Mouse (Mus musculus) midbrain, embryonic 13.5 days (tissue): ENCODE results near the gene Tle2. TPM values are rescaled to one million over a fixed set of nuclear protein-coding genes. Genes with fewer than 3 reads are reported as not detected.

Experiments
- ATAC-seq: fragments of 200-750 bp; cut with Nextera tagmentation; 2 replicates; pipeline ENCODE4 v1.8.0; 2017; ENCODE audit warnings: mild to moderate bottlenecking, moderate TSS enrichment, moderate library complexity
- H3K27ac ChIP-seq: fragments of 300-500 bp; sonication (generic); 2 replicates; pipeline ENCODE4 v1.5.1; 2015; ENCODE audit warnings: inconsistent platforms, mild to moderate bottlenecking, moderate library complexity
- H3K27me3 ChIP-seq: fragments of 300-500 bp; sonication (generic); 2 replicates; pipeline ENCODE4 v1.6.1; 2015; ENCODE audit warnings: mild to moderate bottlenecking, inconsistent platforms
- H3K36me3 ChIP-seq: fragments of 300-500 bp; sonication (generic); 2 replicates; pipeline ENCODE4 v1.6.1; 2015; ENCODE audit warnings: mild to moderate bottlenecking, inconsistent platforms
- H3K4me1 ChIP-seq: fragments of 300-500 bp; sonication (generic); replicated peaks from 2 replicates; pipeline ENCODE4 v1.6.1; 2015; ENCODE audit warnings: inconsistent platforms
- H3K4me2 ChIP-seq: fragments of 300-500 bp; sonication (generic); replicated peaks from 2 replicates; pipeline ENCODE4 v1.6.1; 2015; ENCODE audit warnings: moderate library complexity, mild to moderate bottlenecking, inconsistent platforms
- H3K4me3 ChIP-seq: fragments of 300-500 bp; sonication (generic); replicated peaks from 2 replicates; pipeline ENCODE4 v1.5.1; 2015; ENCODE audit warnings: mild to moderate bottlenecking, inconsistent platforms
- H3K9ac ChIP-seq: fragments of 300-500 bp; sonication (generic); replicated peaks from 2 replicates; pipeline ENCODE4 v1.6.1; 2015; ENCODE audit warnings: mild to moderate bottlenecking, inconsistent platforms
- H3K9me3 ChIP-seq: fragments of 300-500 bp; sonication (generic); 2 replicates; pipeline ENCODE4 v1.6.1; 2016; ENCODE audit warnings: mild to moderate bottlenecking, inconsistent platforms
- WGBS: fragments of 180-500 bp; shearing (Covaris S2); methylation state at CpG from one replicate; pipeline ENCODE4 v1.1.7; 2015; 5-methylcytosine and 5-hydroxymethylcytosine counted together
- polyA plus RNA-seq: library from polyadenylated mRNA; unstranded; fragments of >200 nt; fragmentation: Nextera tagmentation; extraction: Ambion mirVana; gene quantifications from 2 replicates; pipeline ENCODE4 v1.2.1, GENCODE M21; 2015

The Tle2 gene
- polyA plus RNA-seq, 1 experiment from 2014 or later = 26.2 TPM

DNA sequence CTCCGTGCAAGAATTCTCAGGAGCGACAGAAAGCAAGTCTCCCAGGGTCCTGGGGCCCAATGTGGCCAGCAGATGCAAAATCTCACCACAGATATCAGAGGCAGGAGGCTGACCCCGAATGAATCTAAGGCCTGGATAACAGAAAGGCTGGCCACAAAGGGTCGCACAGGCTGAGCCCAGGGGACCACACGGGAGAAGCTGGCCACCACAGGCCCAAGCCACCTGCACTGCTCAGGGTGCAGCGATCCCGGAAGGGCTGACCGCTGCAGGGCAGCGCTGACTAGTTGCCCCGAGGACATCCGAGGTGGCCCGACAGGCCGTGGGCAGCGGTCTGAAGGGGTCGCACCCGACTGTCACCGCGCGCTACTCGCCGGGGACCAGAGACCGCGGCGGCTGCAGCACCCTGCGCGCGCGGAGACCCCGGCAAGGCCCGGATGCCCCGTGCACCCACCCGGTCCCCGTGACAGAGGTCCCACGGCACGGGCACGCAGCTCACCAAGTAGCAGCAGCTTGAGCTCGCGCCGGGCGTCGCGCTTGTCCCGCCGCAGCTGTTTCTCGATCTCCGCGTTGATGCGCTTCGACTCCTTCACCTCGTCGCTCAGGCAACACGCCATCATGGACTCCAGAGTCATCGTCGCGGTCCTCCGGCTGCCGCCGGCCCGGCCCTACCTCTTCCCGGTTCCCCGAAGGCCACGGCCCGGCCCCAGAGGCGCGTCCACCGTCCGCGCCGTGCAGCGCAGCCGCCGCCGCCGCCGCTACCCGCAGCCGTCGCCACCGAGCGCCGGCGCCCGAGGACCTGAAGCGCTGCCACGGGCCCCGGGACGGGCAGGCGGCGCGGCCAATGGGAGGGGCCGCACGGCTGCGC lies 29.8 kb upstream of the Tle2 start:
- H3K4me2 ChIP-seq = peak overlapping the region; percentile 91
- peaks cover 42% of the 10 kb centered on the region for H3K4me1 ChIP-seq
- no peaks in the 10 kb centered on the region for H3K9me3 ChIP-seq
- H3K36me3 ChIP-seq = no peaks in the 10 kb centered on the region
- H3K27ac ChIP-seq = peak overlapping the region; percentile 85
- peak; percentile 15 for ATAC-seq
- H3K27me3 ChIP-seq = no peaks in the 10 kb centered on the region
- H3K9ac ChIP-seq = peak overlapping the region; percentile 98
- peak overlapping the region; percentile 98 for H3K4me3 ChIP-seq
- WGBS = under 1% methylated on average over 88 of the region's 93 CpGs

DNA sequence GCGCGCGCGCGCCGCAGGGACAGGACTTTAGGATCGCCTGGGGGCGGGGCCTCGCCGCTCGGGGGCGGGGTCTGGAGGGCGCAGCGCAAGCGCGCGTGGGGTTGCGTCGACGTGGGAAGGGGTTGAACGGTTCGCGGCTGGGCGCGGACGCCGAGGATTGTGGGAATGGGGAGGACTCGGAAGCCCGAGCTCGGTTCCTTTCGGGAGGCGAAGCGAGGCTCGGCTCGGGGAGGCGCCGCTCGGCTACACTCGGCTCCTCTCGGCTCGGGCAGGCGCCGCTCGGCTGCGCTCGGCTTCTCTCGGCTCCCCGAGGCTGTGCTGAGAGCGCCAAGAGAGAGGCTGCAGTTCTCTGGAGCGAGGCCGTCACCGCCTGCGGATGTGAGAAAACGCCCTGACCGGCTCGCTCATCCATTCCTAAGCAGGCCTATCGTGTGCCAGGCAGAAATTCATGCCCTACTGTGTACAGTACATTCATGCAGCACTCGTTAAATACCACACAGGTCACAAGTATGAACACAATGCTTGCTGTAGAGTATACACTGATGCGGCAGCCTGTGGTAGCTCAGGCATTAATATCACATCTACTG lies 29.1 kb upstream of the Tle2 start, which contains the start of gene Gna11:
Gene Gna11 (minus strand): TSS at position 30 of the 587 bp plus-strand sequence.
- H3K9me3 ChIP-seq = no peaks in the 10 kb centered on the region
- peak within 1 kb of the TSS; percentile 92 for H3K27ac ChIP-seq
- H3K9ac ChIP-seq = peak within 1 kb of the TSS; percentile 98
- H3K36me3 ChIP-seq = no peaks in the 10 kb centered on the region
- peak; percentile 97 for ATAC-seq
- H3K4me3 ChIP-seq = peak within 1 kb of the TSS; percentile 98
- H3K4me1 ChIP-seq = peaks cover 42% of the 10 kb centered on the region
- H3K4me2 ChIP-seq = peak within 1 kb of the TSS; percentile 91
- WGBS = 1% methylated on average over 57 of the region's 59 CpGs
- no peaks in the 10 kb centered on the region for H3K27me3 ChIP-seq

DNA sequence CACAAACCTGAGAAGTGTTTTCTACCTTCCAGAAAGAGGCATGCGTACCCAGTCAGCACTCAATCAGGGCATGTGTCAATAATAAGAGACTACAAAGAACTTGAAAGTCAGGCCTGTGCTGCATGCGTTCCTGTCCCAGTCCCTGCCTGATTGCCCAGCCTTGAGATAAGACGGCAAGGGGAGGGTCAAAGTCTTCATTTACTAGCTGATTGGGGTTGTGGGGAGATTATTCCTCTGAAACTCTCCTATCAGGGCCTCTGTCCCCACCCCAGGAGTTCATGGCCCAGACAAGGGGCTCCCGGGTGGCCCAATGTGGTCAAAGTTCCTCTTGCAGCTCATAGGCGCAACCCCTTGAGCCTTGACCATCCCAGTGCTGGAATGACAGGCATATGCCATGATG lies 28.0 kb upstream of the Tle2 start:
- Histone ChIP-seq H3K9ac (no peak overlapping the region), H3K27me3 (no peaks in the 10 kb centered on the region), H3K4me1 (peaks cover 36% of the 10 kb centered on the region), H3K27ac (no peak overlapping the region), H3K9me3 (no peaks in the 10 kb centered on the region), H3K4me3 (no peak overlapping the region), H3K36me3 (no peaks in the 10 kb centered on the region), H3K4me2 (no peak overlapping the region)
- no peak for ATAC-seq
- 80% methylated on average over 5 of the region's 5 CpGs for WGBS

DNA sequence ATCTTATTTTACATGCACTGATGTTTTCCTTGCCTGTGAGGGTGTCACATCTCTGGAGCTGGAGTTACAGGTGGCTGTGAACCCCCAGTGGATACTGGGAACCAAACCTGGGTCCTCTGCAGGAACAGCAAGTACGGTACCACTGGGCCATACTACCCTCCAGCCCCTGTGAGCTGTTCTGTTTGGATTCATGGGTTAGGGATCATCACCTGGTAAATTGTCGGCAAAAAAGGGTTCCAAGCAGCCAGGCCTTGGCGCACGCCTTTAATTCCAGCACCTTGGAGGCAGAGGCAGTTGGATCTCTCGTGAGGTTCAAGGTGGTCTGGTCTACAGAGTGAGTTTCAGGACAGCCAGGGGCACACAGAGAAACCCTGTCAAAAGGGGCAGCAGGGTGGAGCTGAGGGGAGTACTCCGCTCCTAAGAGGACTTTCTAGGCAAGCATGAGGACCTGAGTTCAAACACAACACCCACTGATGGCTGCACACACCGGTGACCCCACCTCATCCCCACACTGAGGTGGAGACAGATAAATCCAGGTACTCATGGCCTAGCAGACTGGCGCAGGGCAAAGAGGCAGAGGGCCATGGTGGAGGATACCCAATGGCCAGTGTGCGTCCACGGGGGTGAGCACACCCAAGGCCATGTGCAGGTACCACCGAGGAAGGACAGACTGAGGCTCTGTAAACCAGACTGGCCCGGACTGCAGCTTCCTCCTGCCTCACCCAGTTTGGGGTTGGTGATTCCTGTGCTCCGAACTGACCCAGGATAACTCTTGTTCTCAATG lies 27.4 kb upstream of the Tle2 start:
- H3K4me1 ChIP-seq = peaks cover 29% of the 10 kb centered on the region
- no peak for ATAC-seq
- no peaks in the 10 kb centered on the region for H3K9me3 ChIP-seq
- H3K4me3 ChIP-seq = no peak overlapping the region
- H3K27me3 ChIP-seq = no peaks in the 10 kb centered on the region
- H3K36me3 ChIP-seq = no peaks in the 10 kb centered on the region
- no peak overlapping the region for H3K27ac ChIP-seq
- 96% methylated on average over 13 of the region's 13 CpGs for WGBS
- no peak overlapping the region for H3K4me2 ChIP-seq
- no peak overlapping the region for H3K9ac ChIP-seq

DNA sequence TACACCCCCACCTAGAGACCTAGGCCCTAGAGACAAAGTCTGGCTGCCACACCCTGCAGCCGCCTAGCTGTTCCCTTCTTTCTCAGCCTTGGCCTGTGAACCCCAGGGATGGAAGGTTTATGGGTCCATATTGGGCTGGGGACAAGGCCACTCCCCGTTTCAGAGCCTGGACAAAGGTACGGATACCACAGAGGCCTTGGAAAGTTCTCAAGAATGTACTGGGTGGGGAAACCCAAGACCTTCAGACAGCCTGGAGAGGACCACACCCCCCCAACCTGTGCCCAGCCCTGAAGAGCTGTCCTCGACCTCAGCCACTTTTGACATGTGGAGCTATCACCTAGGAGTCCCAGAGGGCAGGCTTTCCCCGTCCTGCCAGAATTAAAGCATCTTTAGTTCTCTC lies 25.4 kb upstream of the Tle2 start:
- 76% methylated on average over 5 of the region's 5 CpGs for WGBS
- no peak for ATAC-seq
- Histone ChIP-seq H3K9me3 (no peaks in the 10 kb centered on the region), H3K27me3 (no peaks in the 10 kb centered on the region), H3K27ac (no peak overlapping the region), H3K4me3 (no peak overlapping the region), H3K4me1 (peaks cover 9% of the 10 kb centered on the region), H3K9ac (no peak overlapping the region), H3K36me3 (no peaks in the 10 kb centered on the region), H3K4me2 (no peak overlapping the region)

DNA sequence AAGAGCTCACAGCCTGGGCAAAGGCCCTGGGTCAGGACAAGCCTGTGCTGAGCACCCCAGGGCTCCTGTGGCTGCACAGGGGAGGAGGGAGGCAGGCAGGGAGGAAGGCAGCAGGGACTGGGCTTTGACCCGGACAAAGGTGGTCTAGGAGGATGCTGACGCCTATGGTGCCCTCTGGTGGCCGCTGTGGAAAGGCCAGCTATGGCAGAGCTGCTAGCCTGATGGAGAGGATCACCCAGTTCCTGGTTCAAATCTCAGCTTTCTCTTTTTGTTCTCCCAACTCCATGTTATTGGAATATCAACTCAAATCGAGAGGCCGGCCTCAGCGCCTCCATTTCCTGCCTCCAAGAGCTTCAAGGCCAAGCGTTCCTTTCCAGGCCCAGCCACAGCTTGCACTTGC lies 24.1 kb upstream of the Tle2 start:
- no peak for ATAC-seq
- Histone ChIP-seq H3K9ac (no peak overlapping the region), H3K9me3 (no peaks in the 10 kb centered on the region), H3K27me3 (no peaks in the 10 kb centered on the region), H3K4me3 (no peak overlapping the region), H3K4me1 (peaks cover 4% of the 10 kb centered on the region), H3K27ac (no peak overlapping the region), H3K4me2 (no peak overlapping the region), H3K36me3 (no peaks in the 10 kb centered on the region)
- 9% methylated on average over 7 of the region's 7 CpGs for WGBS

DNA sequence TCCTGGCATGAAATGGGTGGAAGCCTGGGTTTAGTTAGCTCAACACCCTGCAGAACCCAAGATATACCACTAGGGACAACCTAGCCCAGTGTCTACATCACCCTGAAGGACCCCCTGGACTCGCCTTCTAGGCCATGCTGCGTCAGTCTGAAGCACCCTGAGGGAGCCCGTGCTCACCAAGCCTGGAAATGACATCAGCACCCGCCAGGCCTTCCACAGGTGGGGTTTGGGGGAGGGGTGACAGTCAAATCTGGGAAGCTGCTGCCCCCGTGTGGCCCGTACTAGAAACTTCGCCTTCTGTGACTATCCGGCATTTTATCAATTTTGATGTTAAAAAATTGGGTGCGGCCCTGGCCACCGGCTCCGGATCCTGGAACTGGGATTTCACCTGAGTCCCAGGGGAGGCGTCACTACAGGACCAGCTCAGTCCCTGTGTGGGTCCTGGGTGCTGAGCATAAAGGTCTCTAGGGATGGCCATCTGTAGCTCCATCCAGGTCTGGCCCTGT lies 22.7 kb upstream of the Tle2 start:
- 6% methylated on average over 12 of the region's 12 CpGs for WGBS
- H3K9me3 ChIP-seq = no peaks in the 10 kb centered on the region
- no peak overlapping the region for H3K9ac ChIP-seq
- no peaks in the 10 kb centered on the region; the same call in 1 of the 2 replicates for H3K4me1 ChIP-seq
- H3K27ac ChIP-seq = peak overlapping the region; percentile 22; the same call in 1 of the 2 replicates
- ATAC-seq = peak; percentile 89
- no peak overlapping the region for H3K4me2 ChIP-seq
- H3K4me3 ChIP-seq = no peak overlapping the region
- H3K36me3 ChIP-seq = no peaks in the 10 kb centered on the region
- H3K27me3 ChIP-seq = no peaks in the 10 kb centered on the region

DNA sequence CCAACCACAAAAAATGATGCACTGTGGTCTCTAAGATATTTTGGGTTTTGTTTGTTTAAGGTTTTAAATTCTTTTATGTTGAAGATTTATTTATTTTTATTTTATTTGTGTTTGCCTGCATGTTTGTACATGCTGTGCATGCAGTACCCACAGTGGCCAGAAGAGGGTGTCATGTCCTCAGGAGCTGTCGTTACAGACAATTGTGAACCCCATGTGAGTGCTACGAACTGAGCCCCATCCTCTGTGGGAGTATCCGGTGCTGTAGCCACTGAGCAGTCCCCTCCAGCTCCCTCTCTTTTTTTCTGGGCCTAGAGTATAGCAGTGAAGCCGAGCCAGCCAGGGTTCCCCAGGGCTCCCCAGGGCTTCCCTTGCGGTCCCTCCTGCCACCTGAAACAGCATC lies 21.1 kb upstream of the Tle2 start:
- Histone ChIP-seq H3K9ac (no peak overlapping the region), H3K4me2 (no peak overlapping the region), H3K9me3 (no peaks in the 10 kb centered on the region), H3K36me3 (no peaks in the 10 kb centered on the region), H3K27ac (no peak overlapping the region), H3K27me3 (no peaks in the 10 kb centered on the region), H3K4me3 (no peak overlapping the region), H3K4me1 (no peaks in the 10 kb centered on the region; the same call in 1 of the 2 replicates)
- 82% methylated on average over 5 of the region's 5 CpGs for WGBS
- no peak for ATAC-seq

DNA sequence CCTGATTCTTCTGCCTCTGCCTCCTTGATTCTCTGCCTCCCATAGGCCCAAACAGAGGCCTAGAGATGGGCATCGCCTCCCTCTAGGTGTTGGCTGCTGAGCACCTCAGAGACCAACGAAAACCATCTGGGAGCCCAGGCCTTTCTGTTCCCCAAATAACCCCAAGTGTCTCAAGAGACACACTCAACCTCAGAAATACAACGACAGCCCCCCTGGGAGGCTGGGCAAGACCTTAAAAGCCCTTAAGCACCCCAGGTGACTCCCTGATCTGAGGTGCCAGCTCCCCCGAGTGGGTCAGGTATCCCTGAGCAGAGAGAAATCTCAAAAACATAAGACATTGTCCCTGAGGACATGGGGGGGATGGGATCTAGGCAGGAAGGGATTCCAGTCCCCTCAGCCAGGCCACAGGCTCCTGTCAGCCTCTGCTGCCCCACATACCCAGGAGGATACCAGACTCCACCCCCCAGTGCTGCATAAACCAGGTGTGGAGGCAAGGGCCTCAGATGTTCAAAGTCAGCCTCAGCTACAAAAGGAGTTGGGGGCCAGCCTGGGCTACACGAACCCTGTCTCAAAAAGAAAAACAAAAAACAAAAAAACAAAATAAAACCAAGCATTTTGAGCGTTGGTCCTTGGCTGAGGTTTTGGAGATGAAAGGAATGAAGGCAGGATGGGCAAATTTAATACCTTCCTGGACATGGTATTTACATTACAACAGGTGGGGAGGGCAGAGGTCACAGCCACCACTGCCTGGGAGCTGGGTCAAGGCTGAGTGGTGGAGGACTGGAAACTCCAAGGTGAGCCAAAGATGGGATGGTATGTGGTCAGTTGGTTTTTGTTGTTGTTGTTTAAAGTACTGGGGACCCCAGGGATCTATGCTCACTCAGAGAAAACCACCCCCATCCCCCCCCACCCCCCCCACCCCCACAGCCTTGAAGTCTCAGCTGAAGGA lies 20.3 kb upstream of the Tle2 start:
- no peak overlapping the region for H3K4me3 ChIP-seq
- no peak overlapping the region for H3K4me2 ChIP-seq
- H3K9me3 ChIP-seq = no peaks in the 10 kb centered on the region
- no peak for ATAC-seq
- H3K27me3 ChIP-seq = no peaks in the 10 kb centered on the region
- H3K9ac ChIP-seq = no peak overlapping the region
- H3K27ac ChIP-seq = no peak overlapping the region
- no peaks in the 10 kb centered on the region for H3K36me3 ChIP-seq
- 88% methylated on average over 6 of the region's 6 CpGs for WGBS
- H3K4me1 ChIP-seq = peaks cover 6% of the 10 kb centered on the region

DNA sequence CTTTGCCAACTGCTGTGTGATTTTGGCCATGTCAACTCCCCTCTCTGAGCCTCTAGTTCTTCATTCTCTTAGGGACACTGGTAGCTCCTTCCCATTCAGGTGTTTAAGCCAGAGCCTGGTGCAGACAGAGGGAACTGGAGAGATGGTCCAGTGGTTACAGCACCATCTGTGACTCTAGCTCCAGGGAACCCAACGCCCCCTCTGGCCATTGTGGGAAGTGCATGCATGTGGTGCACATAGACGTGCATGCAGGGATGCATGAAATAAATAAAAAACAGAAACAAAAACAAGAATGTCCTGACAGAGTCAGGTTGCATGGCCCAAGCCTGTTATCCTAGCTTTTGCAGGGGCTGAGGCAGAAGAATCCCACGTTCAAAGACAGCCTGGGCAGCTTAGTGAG lies 18.1 kb upstream of the Tle2 start:
- no peak for ATAC-seq
- Histone ChIP-seq H3K36me3 (peaks cover 2% of the 10 kb centered on the region), H3K4me3 (no peak overlapping the region), H3K9me3 (no peaks in the 10 kb centered on the region), H3K4me2 (no peak overlapping the region), H3K27ac (no peak overlapping the region), H3K9ac (no peak overlapping the region), H3K4me1 (peaks cover 18% of the 10 kb centered on the region), H3K27me3 (no peaks in the 10 kb centered on the region)
- WGBS = 75% methylated on average over 3 of the region's 3 CpGs

DNA sequence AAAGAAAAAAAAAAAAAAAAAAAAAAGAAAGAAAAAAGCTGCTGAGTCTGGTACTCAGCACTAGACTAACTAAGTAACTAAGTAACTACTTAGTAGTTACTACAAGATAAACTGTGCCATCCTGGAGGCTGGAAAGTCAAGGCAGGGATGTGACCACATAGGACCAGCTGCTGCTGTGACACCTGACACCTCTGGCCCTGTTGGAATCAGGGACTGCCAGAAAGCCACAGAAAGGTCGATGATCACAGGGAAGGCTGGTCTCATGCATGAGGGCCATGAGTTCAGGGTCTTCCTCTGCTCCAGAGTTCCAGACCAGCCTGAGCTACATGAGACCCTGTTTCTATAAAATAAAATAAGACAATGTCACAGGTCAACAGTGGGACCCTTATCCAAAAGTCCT lies 16.9 kb upstream of the Tle2 start:
- H3K4me3 ChIP-seq = no peak overlapping the region
- 73% methylated on average over 1 of the region's 1 CpGs for WGBS
- no peak overlapping the region for H3K9ac ChIP-seq

More for the DNA sequence above, 16.9 kb upstream of the Tle2 start:
- Histone ChIP-seq H3K27me3 (no peaks in the 10 kb centered on the region), H3K9me3 (no peaks in the 10 kb centered on the region), H3K4me2 (no peak overlapping the region), H3K36me3 (peaks cover 10% of the 10 kb centered on the region), H3K4me1 (peaks cover 26% of the 10 kb centered on the region), H3K27ac (no peak overlapping the region)
- ATAC-seq = no peak
